ENCODE assay signal across 8 mouse cellular contexts in the genomic region with DNA sequence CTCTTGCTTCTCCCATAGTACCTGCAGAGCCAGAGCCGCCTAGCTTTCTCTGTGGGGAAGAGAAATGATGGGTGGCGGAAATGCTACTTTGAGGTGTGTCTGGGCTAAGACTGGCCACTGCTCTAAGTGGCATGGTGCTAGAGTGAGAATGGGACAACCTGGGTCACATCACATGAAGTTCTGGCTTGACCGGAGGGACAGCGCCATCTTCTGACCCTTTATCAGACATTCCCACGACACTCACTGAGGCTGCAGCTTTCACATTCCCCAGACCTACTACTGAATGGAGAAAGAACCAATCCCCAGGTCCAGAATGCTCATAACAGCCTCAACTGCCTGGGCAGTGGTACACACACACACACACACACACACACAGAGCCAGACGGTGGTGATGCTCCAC. TPM values are rescaled to one million over a fixed set of nuclear protein-coding genes. Genes with fewer than 3 reads are reported as not detected.
DNase-seq lines count a peak whose midpoint lies in the region; ATAC-seq and TF ChIP-seq lines count a peak whose summit lies in the region.

No protein-coding gene starts in this region.

- H3K9me3 ChIP-seq in lung, embryonic 15.5 days, result no peaks in the 10 kb centered on the region

- H3K27me3 ChIP-seq in testis, adult 2 months (ENCODE audit: control insufficient read depth, insufficient read depth, low read length), result no peaks in the 10 kb centered on the region
- no peaks in the 10 kb centered on the region for H3K27me3 ChIP-seq in lung, embryonic 15.5 days

- ATAC-seq in granulocyte monocyte progenitor cell, adult 5-6 weeks (replicated peaks; ENCODE audit: poor library complexity, severe bottlenecking), result peak; percentile 52
- ATAC-seq in lung, embryonic 15.5 days (ENCODE audit: borderline replicate concordance, extremely low read depth, low FRiP score, low TSS enrichment), result 0 out of 2 replicates have a peak, but pooled peaks have one; percentile 15

- DNase-seq in adrenal gland, adult 2 months, result peak; percentile 46
- DNase-seq in adrenal gland, adult 18-20 months (ENCODE audit: low spot score in 2 of 2), result no peak
- DNase-seq in testis, postnatal 14 days (ENCODE audit: low spot score), result no peak
- no peak for DNase-seq in layer of hippocampus, postnatal 14 days (ENCODE audit: low spot score in 2 of 2)
- no peak for DNase-seq in right cerebral cortex, postnatal 25 days

- H3K36me3 ChIP-seq in testis, adult 2 months (ENCODE audit: control insufficient read depth, insufficient read depth, low read length), result no peaks in the 10 kb centered on the region; the same call in 1 of the 2 replicates
- H3K36me3 ChIP-seq in lung, embryonic 15.5 days, result peaks cover 17% of the 10 kb centered on the region

- no peak overlapping the region for H3K4me3 ChIP-seq in testis, adult 2 months (ENCODE audit: control insufficient read depth, low read depth, low read length)
- H3K4me3 ChIP-seq in lung, embryonic 15.5 days, result no peak overlapping the region

- TF ChIP-seq CTCF in testis, adult 2 months (IDR thresholded peaks at IDR 0.05; ENCODE audit: control insufficient read depth, insufficient read depth, insufficient replicate concordance, low read depth, low read length), result peak; percentile 40; the same call in 1 of the 2 replicates

- H3K4me2 ChIP-seq in lung, embryonic 15.5 days, result no peak overlapping the region

- TF ChIP-seq POLR2A in testis, adult 2 months (IDR thresholded peaks at IDR 0.05; ENCODE audit: control insufficient read depth, low read depth, low read length), result no peak

- no peak overlapping the region for H3K9ac ChIP-seq in lung, embryonic 15.5 days

- peaks cover under 1% of the 10 kb centered on the region for H3K4me1 ChIP-seq in testis, adult 2 months (ENCODE audit: control insufficient read depth, insufficient read depth, low read length)
- H3K4me1 ChIP-seq in lung, embryonic 15.5 days, result peaks cover 15% of the 10 kb centered on the region

- 25% methylated on average over 6 of the region's 6 CpGs for WGBS in lung, embryonic 15.5 days

- H3K27ac ChIP-seq in testis, adult 2 months (ENCODE audit: control insufficient read depth, insufficient read depth, low read depth, low read length), result no peak overlapping the region
- no peak overlapping the region for H3K27ac ChIP-seq in lung, embryonic 15.5 days

RNA-seq across cellular contexts. Expression of a gene that starts 5.6 kb away (rescaled TPM):
- 10 to 100 TPM; 30.6 to 45.6 TPM for total RNA-seq in adrenal gland, adult 2 months (2021)
- 68.6 and 71.3 TPM in 2 replicates for polyA plus RNA-seq in adrenal gland, adult 2 months (2012; rRNA removed)
- total RNA-seq in adrenal gland, adult 18-20 months (2021), result 10 to 100 TPM; 26.8 to 33.1 TPM
- 27.8 and 30.3 TPM in 2 replicates for polyA plus RNA-seq in testis, adult 2 months (2012; rRNA removed)
- 36.7 and 62.2 TPM in 2 replicates for total RNA-seq in granulocyte monocyte progenitor cell, adult 5-6 weeks (2014; fragmentation: Nextera tagmentation)
- 41.3 and 52.3 TPM in 2 replicates for total RNA-seq in granulocyte monocyte progenitor cell, adult 5-6 weeks (2017)
- polyA plus RNA-seq in lung, embryonic 15.5 days (2015; fragmentation: Nextera tagmentation; extraction: Ambion mirVana), result 215 and 229 TPM in 2 replicates
- total RNA-seq in layer of hippocampus, postnatal 14 days (2021), result 10 to 100 TPM; 14.6 to 16.9 TPM

RNA-seq across cellular contexts. Expression of a gene that starts 9.7 kb away (rescaled TPM):
- total RNA-seq in adrenal gland, adult 2 months (2021), result 100 to 1,000 TPM; 270 to 363 TPM
- polyA plus RNA-seq in adrenal gland, adult 2 months (2012; rRNA removed), result 76.2 and 92.7 TPM in 2 replicates
- total RNA-seq in adrenal gland, adult 18-20 months (2021), result 100 to 1,000 TPM; 248 to 269 TPM
- polyA plus RNA-seq in testis, adult 2 months (2012; rRNA removed), result 276 and 330 TPM in 2 replicates
- 447 and 460 TPM in 2 replicates for total RNA-seq in granulocyte monocyte progenitor cell, adult 5-6 weeks (2014; fragmentation: Nextera tagmentation)
- total RNA-seq in granulocyte monocyte progenitor cell, adult 5-6 weeks (2017), result 931 and 1,017 TPM in 2 replicates
- polyA plus RNA-seq in lung, embryonic 15.5 days (2015; fragmentation: Nextera tagmentation; extraction: Ambion mirVana), result 1,879 and 1,955 TPM in 2 replicates
- 100 to 1,000 TPM; 338 to 355 TPM for total RNA-seq in layer of hippocampus, postnatal 14 days (2021)

RNA-seq across cellular contexts. Expression of a gene that starts 12.0 kb away (rescaled TPM):
- 10 to 100 TPM; 20.2 to 21.2 TPM for total RNA-seq in adrenal gland, adult 2 months (2021)
- 46.0 and 58.5 TPM in 2 replicates for polyA plus RNA-seq in adrenal gland, adult 2 months (2012; rRNA removed)
- 10 to 100 TPM; 16.2 to 19.2 TPM for total RNA-seq in adrenal gland, adult 18-20 months (2021)
- polyA plus RNA-seq in testis, adult 2 months (2012; rRNA removed), result 21.3 and 21.5 TPM in 2 replicates
- total RNA-seq in granulocyte monocyte progenitor cell, adult 5-6 weeks (2014; fragmentation: Nextera tagmentation), result 25.4 and 40.0 TPM in 2 replicates
- 15.2 and 19.9 TPM in 2 replicates for total RNA-seq in granulocyte monocyte progenitor cell, adult 5-6 weeks (2017)
- polyA plus RNA-seq in lung, embryonic 15.5 days (2015; fragmentation: Nextera tagmentation; extraction: Ambion mirVana), result 37.0 and 37.7 TPM in 2 replicates
- 10 to 100 TPM; 22.0 to 25.3 TPM for total RNA-seq in layer of hippocampus, postnatal 14 days (2021)

RNA-seq across cellular contexts. Expression of a gene that starts 43.6 kb away (rescaled TPM):
- 1 to 10 TPM; 2.1 to 4.3 TPM for total RNA-seq in adrenal gland, adult 2 months (2021)
- polyA plus RNA-seq in adrenal gland, adult 2 months (2012; rRNA removed), result 3.9 and 4.8 TPM in 2 replicates
- 1 to 10 TPM; 3.1 to 3.7 TPM for total RNA-seq in adrenal gland, adult 18-20 months (2021)
- 0.44 and 0.76 TPM in 2 replicates for polyA plus RNA-seq in testis, adult 2 months (2012; rRNA removed)
- total RNA-seq in granulocyte monocyte progenitor cell, adult 5-6 weeks (2014; fragmentation: Nextera tagmentation), result not detected in 2 replicates
- not detected in 2 replicates for total RNA-seq in granulocyte monocyte progenitor cell, adult 5-6 weeks (2017)
- polyA plus RNA-seq in lung, embryonic 15.5 days (2015; fragmentation: Nextera tagmentation; extraction: Ambion mirVana), result 2.6 and 3.4 TPM in 2 replicates
- total RNA-seq in layer of hippocampus, postnatal 14 days (2021), result 1 to 10 TPM; 1.4 to 2.2 TPM

RNA-seq across cellular contexts. Expression of a gene that starts 59.7 kb away (rescaled TPM):
- 1 to 10 TPM in 1 of 2 experiments, under 1 TPM in 1; 0.83 to 1.0 TPM for total RNA-seq in adrenal gland, adult 2 months (2021)
- 2.3 and 3.4 TPM in 2 replicates for polyA plus RNA-seq in adrenal gland, adult 2 months (2012; rRNA removed)
- 1 to 10 TPM; 1.0 to 1.3 TPM for total RNA-seq in adrenal gland, adult 18-20 months (2021)
- 3.4 and 3.8 TPM in 2 replicates for polyA plus RNA-seq in testis, adult 2 months (2012; rRNA removed)
- total RNA-seq in granulocyte monocyte progenitor cell, adult 5-6 weeks (2014; fragmentation: Nextera tagmentation), result 19.1 and 26.7 TPM in 2 replicates
- 18.2 and 21.1 TPM in 2 replicates for total RNA-seq in granulocyte monocyte progenitor cell, adult 5-6 weeks (2017)
- polyA plus RNA-seq in lung, embryonic 15.5 days (2015; fragmentation: Nextera tagmentation; extraction: Ambion mirVana), result 4.1 and 6.4 TPM in 2 replicates
- 1 to 10 TPM; 1.3 to 2.1 TPM for total RNA-seq in layer of hippocampus, postnatal 14 days (2021)
